Mouse (Mus musculus) embryonic facial prominence, embryonic 15.5 days (tissue): ENCODE measurements at regions not wholly inside any gene's neighbourhood (a gene's known extent, or its start where the extent isn't known, plus 50 kb on each side); places are given as distances from the start of the nearest gene placed in this dataset.
A peak's percentile ranks its signal among the peaks of the same experiment; 100 is the strongest.

ENCODE experiments used
- ATAC-seq: fragments of 200-750 bp; cut with Nextera tagmentation; 2 replicates; pipeline ENCODE4 v1.8.0; 2017; ENCODE audit warnings: low read depth, moderate TSS enrichment; ENCODE audit not compliant: insufficient number of reproducible peaks, low FRiP score, low TSS enrichment
- H3K27ac ChIP-seq: fragments of 300-500 bp; sonication (generic); replicated peaks from 2 replicates; pipeline ENCODE4 v1.5.1; 2015; ENCODE audit warnings: mild to moderate bottlenecking, inconsistent platforms
- H3K27me3 ChIP-seq: fragments of 300-500 bp; sonication (generic); 2 replicates; pipeline ENCODE4 v1.6.1; 2015; ENCODE audit warnings: inconsistent platforms
- H3K36me3 ChIP-seq: fragments of 300-500 bp; sonication (generic); 2 replicates; pipeline ENCODE4 v1.6.1; 2015; ENCODE audit warnings: mild to moderate bottlenecking, inconsistent platforms
- H3K4me1 ChIP-seq: fragments of 300-500 bp; sonication (generic); 2 replicates; pipeline ENCODE4 v1.6.1; 2015; ENCODE audit warnings: inconsistent platforms
- H3K4me2 ChIP-seq: fragments of 300-500 bp; sonication (generic); replicated peaks from 2 replicates; pipeline ENCODE4 v1.6.1; 2015; ENCODE audit warnings: mild to moderate bottlenecking, inconsistent platforms
- H3K4me3 ChIP-seq: fragments of 300-500 bp; sonication (generic); replicated peaks from 2 replicates; pipeline ENCODE4 v1.5.1; 2015; ENCODE audit warnings: mild to moderate bottlenecking, inconsistent platforms
- H3K9ac ChIP-seq: fragments of 300-500 bp; sonication (generic); 2 replicates; pipeline ENCODE4 v1.6.1; 2015; ENCODE audit warnings: inconsistent platforms
- H3K9me3 ChIP-seq: fragments of 300-500 bp; sonication (generic); replicated peaks from 2 replicates; pipeline ENCODE4 v1.6.1; 2016; ENCODE audit warnings: inconsistent platforms
- WGBS: fragments of 180-500 bp; shearing (Covaris S2); methylation state at CpG from one replicate; pipeline ENCODE4 v1.1.7; 2015; 5-methylcytosine and 5-hydroxymethylcytosine counted together

DNA sequence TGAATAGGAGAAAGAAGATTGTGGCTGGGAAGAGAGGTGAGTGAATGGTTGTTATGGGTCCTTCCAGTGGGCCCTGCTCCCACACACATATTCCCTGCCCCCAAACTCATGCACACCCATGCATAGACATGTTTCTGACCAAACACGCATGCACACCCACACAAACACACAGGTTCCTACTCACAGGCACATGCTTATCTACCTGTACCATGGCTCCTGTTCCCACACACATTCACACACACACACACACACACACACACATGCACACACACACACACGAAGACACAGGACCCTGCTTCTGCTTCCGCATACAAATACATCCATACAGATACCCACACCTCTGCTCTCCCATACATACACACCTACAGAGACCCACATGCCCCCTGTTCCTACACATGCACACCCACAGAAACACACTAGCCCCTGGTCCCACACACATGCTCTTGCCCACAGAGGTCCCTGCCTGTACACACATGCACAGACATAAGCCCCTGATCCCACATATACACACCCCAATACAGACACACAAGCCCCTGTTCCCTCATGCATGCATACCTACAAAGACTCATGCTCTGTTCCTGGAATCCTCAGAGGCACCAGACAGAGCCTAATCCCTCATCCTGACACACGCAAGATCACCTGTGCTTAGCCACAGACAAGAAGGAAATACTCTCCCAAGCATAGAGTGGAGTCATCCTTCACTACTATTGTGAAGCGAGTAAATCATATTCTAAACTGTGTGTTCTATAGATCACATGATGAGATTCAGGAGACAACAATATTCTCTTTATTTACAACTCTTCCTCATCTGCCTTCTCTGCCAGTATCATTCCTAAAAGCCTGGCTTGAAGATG is 100.1 kb downstream of the Mycn start:
- H3K27me3 ChIP-seq: no peaks in the 10 kb centered on the region
- no peaks in the 10 kb centered on the region for H3K9me3 ChIP-seq
- no peak overlapping the region for H3K4me3 ChIP-seq
- 74% methylated on average over 5 of the region's 5 CpGs for WGBS
- no peak for ATAC-seq
- H3K36me3 ChIP-seq: no peaks in the 10 kb centered on the region
- H3K9ac ChIP-seq: no peak overlapping the region
- H3K4me1 ChIP-seq: peaks cover 7% of the 10 kb centered on the region; the same call in 1 of the 2 replicates
- no peak overlapping the region for H3K27ac ChIP-seq
- no peak overlapping the region for H3K4me2 ChIP-seq

DNA sequence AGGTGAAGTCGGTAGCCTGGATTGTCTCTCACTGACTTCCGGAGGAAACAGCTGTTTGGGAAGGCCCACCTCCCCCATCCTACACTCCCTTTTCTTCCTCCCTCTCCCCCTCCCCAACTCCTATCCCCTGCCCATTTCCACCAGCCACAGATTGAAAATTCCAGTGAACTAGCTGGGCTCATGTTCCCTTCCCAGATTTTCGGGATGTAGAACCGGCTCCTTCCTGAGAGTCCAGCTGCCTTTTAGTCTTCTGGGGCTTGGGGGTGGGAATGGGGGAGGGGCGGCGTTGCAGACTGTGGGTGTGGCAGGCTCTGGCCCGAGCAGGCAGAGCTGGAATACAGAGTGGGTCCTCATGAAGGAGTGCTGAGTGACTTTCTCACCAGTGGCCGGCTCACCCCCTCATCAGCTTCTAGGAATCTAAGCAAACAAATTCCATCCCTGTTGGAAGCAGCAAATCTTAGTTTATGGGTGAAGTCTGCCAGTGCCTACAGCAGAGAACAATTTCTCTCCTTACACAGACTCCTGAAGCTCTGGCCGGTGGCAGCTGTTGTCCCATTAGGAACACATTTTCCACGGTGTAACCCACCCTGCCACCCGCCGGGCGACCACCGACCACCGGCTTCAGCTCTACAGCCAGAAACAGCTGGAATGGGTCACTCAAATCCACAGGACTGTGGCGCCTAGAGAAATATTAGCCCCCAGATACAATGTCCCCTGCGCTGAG is 100.9 kb downstream of the Mycn start:
- Histone ChIP-seq H3K4me2 (peak overlapping the region; percentile 48), H3K27ac (no peak overlapping the region; the same call in 1 of the 2 replicates), H3K4me1 (peaks cover 7% of the 10 kb centered on the region; the same call in 1 of the 2 replicates), H3K27me3 (no peaks in the 10 kb centered on the region), H3K36me3 (no peaks in the 10 kb centered on the region), H3K9me3 (no peaks in the 10 kb centered on the region), H3K9ac (no peak overlapping the region), H3K4me3 (peak overlapping the region; percentile 23)
- peak; percentile 65; the same call in 1 of the 2 replicates for ATAC-seq
- 18% methylated on average over 17 of the region's 17 CpGs for WGBS

DNA sequence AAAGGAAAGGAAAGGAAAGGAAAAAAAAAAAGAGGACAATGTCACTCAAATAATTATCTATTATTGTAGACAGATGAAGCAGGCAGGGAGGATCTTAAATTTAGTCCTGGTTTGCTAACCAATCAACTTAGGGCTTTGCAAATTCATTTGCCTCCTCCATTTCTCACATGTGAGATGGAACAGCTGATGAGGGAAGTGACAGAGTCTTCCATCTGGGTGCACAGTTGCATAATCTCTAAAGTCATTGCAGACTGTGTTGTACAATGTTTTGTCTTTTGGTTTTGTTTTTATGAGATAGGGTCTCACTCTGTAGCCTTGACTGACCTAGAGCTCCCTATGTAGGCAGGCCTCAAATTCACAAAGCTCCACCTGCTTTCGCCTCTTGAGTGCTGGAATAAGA is 103.9 kb downstream of the Mycn start:
- WGBS: 93% methylated on average over 1 of the region's 1 CpGs
- Histone ChIP-seq H3K4me1 (peaks cover 7% of the 10 kb centered on the region; the same call in 1 of the 2 replicates), H3K9me3 (no peaks in the 10 kb centered on the region), H3K4me3 (no peak overlapping the region), H3K9ac (no peak overlapping the region), H3K27me3 (no peaks in the 10 kb centered on the region), H3K36me3 (no peaks in the 10 kb centered on the region), H3K27ac (no peak overlapping the region), H3K4me2 (no peak overlapping the region)
- no peak for ATAC-seq

DNA sequence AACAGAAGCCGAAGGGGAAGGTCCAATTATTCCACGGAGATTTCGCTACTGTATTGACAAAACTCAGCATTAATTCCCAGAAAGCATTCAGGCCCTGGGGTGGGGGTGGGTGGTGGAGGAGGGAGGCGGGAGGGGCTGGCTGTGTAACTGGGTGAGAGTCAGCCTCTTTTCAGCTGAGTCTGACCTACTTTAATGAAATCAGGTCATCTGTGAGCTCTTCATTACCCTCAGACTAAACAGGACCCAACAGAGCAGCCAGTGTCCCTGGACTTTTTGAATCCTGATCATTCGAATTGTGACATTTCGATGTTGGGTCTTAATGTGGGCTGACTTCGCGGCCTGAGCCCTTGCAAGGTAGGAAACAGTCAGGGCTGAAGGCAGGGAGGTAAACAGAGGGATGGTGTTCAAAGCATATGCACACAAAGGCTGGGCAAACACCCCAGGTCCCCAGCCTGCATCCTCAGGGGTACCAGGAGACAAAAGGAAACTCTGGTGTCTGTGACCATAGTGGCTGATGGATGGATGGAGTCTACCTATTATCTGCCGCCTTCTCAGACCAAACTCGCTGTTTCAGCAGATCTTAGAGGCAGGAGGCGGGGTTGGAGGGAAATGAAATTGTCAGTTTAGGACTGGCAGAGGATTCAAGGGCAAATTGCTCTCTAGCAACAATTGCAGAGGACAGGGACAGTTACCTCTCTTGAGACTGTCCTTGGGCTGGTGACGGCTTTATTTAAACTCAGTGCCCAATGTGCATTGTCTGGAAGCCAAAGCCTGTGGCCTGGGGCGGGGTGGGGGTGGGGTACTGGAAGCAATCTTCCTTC is 113.7 kb downstream of the Mycn start:
- ATAC-seq: no peak
- Histone ChIP-seq H3K9me3 (no peaks in the 10 kb centered on the region), H3K4me1 (peaks cover 4% of the 10 kb centered on the region; the same call in 1 of the 2 replicates), H3K27me3 (no peaks in the 10 kb centered on the region), H3K36me3 (no peaks in the 10 kb centered on the region), H3K4me2 (no peak overlapping the region), H3K4me3 (no peak overlapping the region), H3K9ac (no peak overlapping the region), H3K27ac (no peak overlapping the region)
- WGBS: 55% methylated on average over 13 of the region's 13 CpGs

DNA sequence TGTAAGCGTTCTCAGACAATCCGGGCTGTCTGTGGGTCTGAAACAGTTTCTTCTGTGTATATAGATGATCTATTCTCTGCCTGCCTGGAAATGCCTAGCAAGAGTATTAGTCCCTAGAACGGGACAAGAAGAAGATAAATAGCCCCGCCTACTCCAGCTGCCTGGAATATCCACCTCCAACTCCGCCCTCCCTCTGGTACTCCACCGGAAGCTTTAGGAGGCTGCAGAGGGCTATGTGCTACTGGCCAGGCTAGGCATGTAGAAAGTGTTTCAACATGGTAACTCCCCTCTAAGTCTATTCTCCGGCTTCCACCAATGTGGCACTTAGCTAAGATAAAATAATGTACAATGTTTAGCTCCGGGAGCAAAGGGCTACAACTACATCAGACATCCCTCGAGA is 114.3 kb downstream of the Mycn start:
- Histone ChIP-seq H3K27me3 (no peaks in the 10 kb centered on the region), H3K9ac (no peak overlapping the region), H3K4me1 (peaks cover 4% of the 10 kb centered on the region; the same call in 1 of the 2 replicates), H3K36me3 (no peaks in the 10 kb centered on the region), H3K9me3 (no peaks in the 10 kb centered on the region), H3K4me3 (no peak overlapping the region), H3K27ac (no peak overlapping the region), H3K4me2 (no peak overlapping the region)
- no peak for ATAC-seq
- 53% methylated on average over 9 of the region's 9 CpGs for WGBS

DNA sequence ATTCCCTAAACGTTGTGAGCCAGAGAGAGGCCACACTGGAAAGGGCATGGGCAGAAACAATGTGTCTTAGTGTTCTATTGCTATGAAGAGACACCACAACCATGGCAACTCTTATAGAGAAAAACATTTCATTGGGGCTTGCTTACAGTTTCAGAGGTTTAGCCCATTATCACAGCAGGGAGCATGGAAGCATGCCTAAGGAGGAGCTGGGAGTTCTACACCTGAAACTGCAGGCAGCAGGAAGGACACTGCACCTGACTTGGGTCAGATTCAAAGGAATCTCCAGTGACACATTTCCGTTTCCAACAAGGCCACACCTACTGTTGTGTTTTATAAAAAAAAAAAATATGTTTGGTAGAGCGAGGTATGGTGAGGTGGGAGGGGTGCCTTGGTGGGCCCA is 115.3 kb downstream of the Mycn start:
- no peak overlapping the region for H3K27ac ChIP-seq
- peaks cover 4% of the 10 kb centered on the region; the same call in 1 of the 2 replicates for H3K4me1 ChIP-seq
- H3K27me3 ChIP-seq: no peaks in the 10 kb centered on the region
- no peak for ATAC-seq
- H3K4me3 ChIP-seq: no peak overlapping the region
- no peak overlapping the region for H3K4me2 ChIP-seq
- WGBS: 66% methylated on average over 3 of the region's 3 CpGs
- no peak overlapping the region for H3K9ac ChIP-seq
- no peaks in the 10 kb centered on the region for H3K9me3 ChIP-seq
- H3K36me3 ChIP-seq: no peaks in the 10 kb centered on the region

DNA sequence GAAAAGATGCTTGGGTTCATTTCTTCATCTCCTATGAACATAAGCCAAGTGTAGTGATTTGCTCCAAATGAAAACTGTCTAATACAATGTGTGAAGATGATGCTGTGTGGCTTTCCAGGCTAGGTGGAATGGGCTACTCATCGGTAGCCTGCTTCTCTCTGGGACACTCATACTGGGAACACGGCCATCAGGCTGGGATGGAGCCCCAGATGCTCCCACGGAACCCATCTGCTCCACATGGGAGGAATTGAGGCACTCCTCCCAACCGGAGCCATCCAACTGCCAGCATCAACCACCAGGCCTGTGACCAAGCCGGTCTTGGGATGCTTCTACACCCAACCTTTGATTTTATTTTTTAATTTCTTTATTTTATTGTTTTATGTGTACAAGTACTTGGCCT is 115.9 kb downstream of the Mycn start:
- Histone ChIP-seq H3K4me3 (no peak overlapping the region), H3K27me3 (no peaks in the 10 kb centered on the region), H3K9me3 (no peaks in the 10 kb centered on the region), H3K27ac (no peak overlapping the region), H3K4me1 (peaks cover 4% of the 10 kb centered on the region; the same call in 1 of the 2 replicates), H3K4me2 (no peak overlapping the region), H3K36me3 (no peaks in the 10 kb centered on the region), H3K9ac (no peak overlapping the region)
- 82% methylated on average over 5 of the region's 5 CpGs for WGBS
- no peak for ATAC-seq

DNA sequence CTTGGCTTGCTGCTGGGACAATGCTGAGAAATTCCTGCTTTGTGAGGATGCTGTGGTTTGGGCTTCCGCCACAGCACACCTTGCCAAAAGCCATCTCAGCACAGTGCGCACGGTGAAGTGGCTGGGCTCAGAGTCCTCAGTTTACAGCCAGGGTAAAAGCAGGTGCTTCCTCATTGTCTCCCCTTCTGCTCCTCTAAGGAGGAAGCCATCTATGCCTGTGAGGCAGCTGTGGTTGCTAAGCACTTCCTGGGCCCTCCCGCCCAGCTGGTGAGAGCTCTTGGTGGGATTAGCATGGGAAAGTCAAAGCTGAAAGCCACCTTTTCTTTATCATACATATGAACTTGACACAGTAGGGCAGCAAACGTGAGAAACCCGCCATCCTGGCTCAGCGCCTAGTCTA is 120.2 kb downstream of the Mycn start:
- Histone ChIP-seq H3K4me1 (no peaks in the 10 kb centered on the region), H3K27ac (no peak overlapping the region), H3K9ac (no peak overlapping the region), H3K9me3 (no peaks in the 10 kb centered on the region), H3K4me3 (no peak overlapping the region), H3K27me3 (no peaks in the 10 kb centered on the region), H3K36me3 (no peaks in the 10 kb centered on the region), H3K4me2 (no peak overlapping the region)
- 0 out of 2 replicates have a peak, but pooled peaks have one; percentile 9 for ATAC-seq
- WGBS: 71% methylated on average over 7 of the region's 7 CpGs

DNA sequence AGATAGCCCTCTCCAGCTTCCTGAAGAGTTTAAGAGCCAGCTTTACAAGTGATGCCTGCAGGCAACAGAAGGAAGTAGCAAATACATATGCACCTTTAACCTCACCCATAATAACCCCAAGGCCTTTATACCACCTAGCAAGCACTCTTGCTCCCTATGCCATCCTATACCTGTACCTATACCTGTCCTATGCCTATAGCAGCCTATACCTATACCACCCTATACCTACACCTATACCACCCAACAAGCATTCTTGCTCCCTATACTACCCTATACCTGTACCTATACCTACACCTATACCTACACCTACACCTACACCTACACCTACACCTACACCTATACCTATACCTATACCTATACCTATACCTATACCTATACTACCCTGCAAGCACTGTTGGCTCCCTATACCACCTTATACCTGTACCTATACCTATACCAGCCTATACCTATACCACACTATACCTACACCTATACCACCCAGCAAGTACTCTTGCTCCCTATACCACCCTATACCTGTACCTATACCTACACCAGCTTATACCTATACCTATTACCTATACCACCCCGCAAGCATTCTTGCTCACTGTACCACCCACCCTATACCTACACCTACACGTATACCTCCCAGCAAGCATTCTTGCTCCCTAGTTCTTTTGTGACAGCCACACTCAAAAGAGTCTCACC is 120.9 kb downstream of the Mycn start:
- Histone ChIP-seq H3K4me1 (no peaks in the 10 kb centered on the region), H3K4me2 (no peak overlapping the region), H3K36me3 (no peaks in the 10 kb centered on the region), H3K27me3 (no peaks in the 10 kb centered on the region), H3K4me3 (no peak overlapping the region), H3K27ac (no peak overlapping the region), H3K9ac (no peak overlapping the region), H3K9me3 (no peaks in the 10 kb centered on the region)
- WGBS: 88% methylated on average over 2 of the region's 2 CpGs
- peak; percentile 78 for ATAC-seq

DNA sequence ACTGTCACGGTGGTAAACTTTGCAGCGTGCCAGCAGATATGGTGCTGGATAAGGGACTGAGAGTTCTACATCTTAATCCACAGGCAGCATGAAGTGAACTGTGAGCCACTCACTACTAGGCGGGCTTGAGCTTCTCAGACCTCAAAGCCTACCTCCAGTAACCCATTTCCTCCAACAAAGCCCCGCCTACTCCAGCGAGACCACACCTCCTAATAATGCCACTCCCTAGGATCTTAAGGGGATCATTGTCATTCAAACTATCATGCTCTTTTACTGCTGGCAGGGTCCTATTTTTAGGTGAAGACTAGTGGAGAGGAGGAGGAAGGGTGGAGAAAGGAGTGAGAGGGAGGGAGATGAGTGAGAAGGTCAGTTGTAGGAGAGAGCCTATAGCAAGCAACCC is 122.0 kb downstream of the Mycn start:
- ATAC-seq: no peak
- 78% methylated on average over 5 of the region's 5 CpGs for WGBS
- H3K4me1 ChIP-seq: no peaks in the 10 kb centered on the region

More for the DNA sequence above, 122.0 kb downstream of the Mycn start:
- no peak overlapping the region for H3K9ac ChIP-seq
- no peak overlapping the region for H3K4me2 ChIP-seq
- H3K36me3 ChIP-seq: no peaks in the 10 kb centered on the region
- no peaks in the 10 kb centered on the region for H3K27me3 ChIP-seq
- H3K27ac ChIP-seq: no peak overlapping the region
- H3K9me3 ChIP-seq: no peaks in the 10 kb centered on the region
- H3K4me3 ChIP-seq: no peak overlapping the region
